Mouse (Mus musculus) kidney, adult 2 months (tissue): ENCODE results near the gene Mdk. TPM values are rescaled to one million over a fixed set of nuclear protein-coding genes. Genes with fewer than 3 reads are reported as not detected.

Experiments used
- DNase-seq: peaks from one replicate; pipeline ENCODE4 v3.0.0; 2021
- H3K27ac ChIP-seq: fragments of 200-500 bp; 2 replicates; pipeline ENCODE4 v1.5.1; 2012; ENCODE audit warnings: low read depth, low read length, control low read depth, inconsistent platforms; ENCODE audit not compliant: insufficient read depth
- H3K27me3 ChIP-seq: fragments of 200-500 bp; replicated peaks from 2 replicates; pipeline ENCODE4 v1.6.1; 2012; ENCODE audit warnings: mild to moderate bottlenecking, moderate library complexity, low read length, inconsistent platforms; ENCODE audit not compliant: control insufficient read depth, insufficient read depth
- H3K36me3 ChIP-seq: fragments of 200-500 bp; 2 replicates; pipeline ENCODE4 v1.6.1; 2012; ENCODE audit warnings: mild to moderate bottlenecking, moderate library complexity, low read length, inconsistent platforms; ENCODE audit not compliant: control insufficient read depth, insufficient read depth
- H3K4me1 ChIP-seq: fragments of 200-500 bp; 2 replicates; pipeline ENCODE4 v1.6.1; 2011; ENCODE audit warnings: low read length; ENCODE audit not compliant: control insufficient read depth, insufficient read depth
- H3K4me3 ChIP-seq: fragments of 200-500 bp; 2 replicates; pipeline ENCODE4 v1.5.1; 2011; ENCODE audit warnings: mild to moderate bottlenecking, low read depth, low read length, control low read depth; ENCODE audit not compliant: insufficient read depth
- CTCF ChIP-seq: fragments of 200-500 bp; conservative IDR thresholded peaks from 2 replicates; pipeline ENCODE4 v1.5.1; 2011; ENCODE audit warnings: low read depth, mild to moderate bottlenecking, control low read depth, low read length, moderate library complexity, mixed read lengths; ENCODE audit not compliant: insufficient read depth, insufficient read length
- POLR2A ChIP-seq: fragments of 200-500 bp; IDR thresholded peaks from one replicate; pipeline ENCODE4 v1.6.1; 2011; ENCODE audit warnings: low read depth, low read length, control low read depth
- WGBS: fragments of 180-500 bp; shearing (Covaris S2); methylation state at CpG from one replicate; pipeline ENCODE4 v1.1.7; 2018; 5-methylcytosine and 5-hydroxymethylcytosine counted together
- polyA plus RNA-seq: library from polyadenylated mRNA; depleted of rRNA; stranded (reverse); fragments of >200 nt; gene quantifications from 2 replicates; pipeline ENCODE4 v1.2.3, GENCODE M21; 2012

The Mdk gene
- polyA plus RNA-seq, 1 experiment, result 80.1 TPM

- Histone ChIP-seq H3K27ac (no peak overlapping the region), H3K4me1 (no peaks in the 10 kb centered on the region), H3K4me3 (no peak overlapping the region), H3K27me3 (no peaks in the 10 kb centered on the region), H3K36me3 (peaks cover 6% of the 10 kb centered on the region)
- WGBS, result 80% methylated on average over 2 of the region's 2 CpGs
- DNase-seq, result no peak
- TF ChIP-seq CTCF, result no peak
- no peak for TF ChIP-seq POLR2A
Measured at GRCm38 (mm10) chr2:91906141-91906540, 26.0 kb downstream of the Mdk start.

- Histone ChIP-seq H3K4me3 (no peak overlapping the region), H3K27me3 (no peaks in the 10 kb centered on the region), H3K36me3 (peaks cover 2% of the 10 kb centered on the region), H3K4me1 (no peaks in the 10 kb centered on the region), H3K27ac (no peak overlapping the region)
- WGBS, result 84% methylated on average over 5 of the region's 5 CpGs
- no peak for TF ChIP-seq POLR2A
- no peak for DNase-seq
Measured at GRCm38 (mm10) chr2:91904618-91905307, 27.3 kb downstream of the Mdk start.

- DNase-seq, result no peak
- no peak for TF ChIP-seq CTCF
- no peaks in the 10 kb centered on the region; the same call in none of the 2 replicates for H3K36me3 ChIP-seq
- H3K4me1 ChIP-seq, result no peaks in the 10 kb centered on the region
- H3K27me3 ChIP-seq, result no peaks in the 10 kb centered on the region
- no peak overlapping the region for H3K27ac ChIP-seq
- H3K4me3 ChIP-seq, result no peak overlapping the region
- 90% methylated on average over 3 of the region's 3 CpGs for WGBS
Measured at GRCm38 (mm10) chr2:91903171-91903925, 28.7 kb downstream of the Mdk start.

- WGBS, result 56% methylated on average over 5 of the region's 5 CpGs
- H3K36me3 ChIP-seq, result no peaks in the 10 kb centered on the region; the same call in 1 of the 2 replicates
Measured at GRCm38 (mm10) chr2:91902336-91902735, 29.8 kb downstream of the Mdk start.

GRCm38 (mm10) chr2:91900431-91900830, 31.7 kb downstream of the Mdk start:
- TF ChIP-seq POLR2A (no peak), CTCF (no peak)
- H3K36me3 ChIP-seq, result no peaks in the 10 kb centered on the region; the same call in 1 of the 2 replicates
- DNase-seq, result no peak
- H3K27ac ChIP-seq, result no peak overlapping the region
- 94% methylated on average over 8 of the region's 8 CpGs for WGBS
- no peak overlapping the region for H3K4me3 ChIP-seq
- H3K4me1 ChIP-seq, result no peaks in the 10 kb centered on the region
- no peaks in the 10 kb centered on the region for H3K27me3 ChIP-seq

More at GRCm38 (mm10) chr2:91902336-91902735, 29.8 kb downstream of the Mdk start:
- TF ChIP-seq CTCF (no peak), POLR2A (no peak)
- no peaks in the 10 kb centered on the region for H3K4me1 ChIP-seq
- H3K27me3 ChIP-seq, result no peaks in the 10 kb centered on the region
- no peak overlapping the region for H3K4me3 ChIP-seq
- DNase-seq, result no peak
- H3K27ac ChIP-seq, result no peak overlapping the region

- Histone ChIP-seq H3K4me3 (no peak overlapping the region), H3K27ac (no peak overlapping the region), H3K4me1 (no peaks in the 10 kb centered on the region), H3K36me3 (no peaks in the 10 kb centered on the region; the same call in 1 of the 2 replicates), H3K27me3 (no peaks in the 10 kb centered on the region)
- no peak for TF ChIP-seq CTCF
- no peak for TF ChIP-seq POLR2A
- 91% methylated on average over 3 of the region's 3 CpGs for WGBS
- no peak for DNase-seq
Measured at GRCm38 (mm10) chr2:91899141-91899540, 33.0 kb downstream of the Mdk start.

- Histone ChIP-seq H3K4me1 (no peaks in the 10 kb centered on the region), H3K27ac (no peak overlapping the region), H3K27me3 (no peaks in the 10 kb centered on the region), H3K36me3 (no peaks in the 10 kb centered on the region; the same call in 1 of the 2 replicates), H3K4me3 (no peak overlapping the region)
- TF ChIP-seq POLR2A, result no peak
- DNase-seq, result no peak
Measured at GRCm38 (mm10) chr2:91897968-91898367, 34.1 kb downstream of the Mdk start.
